Mouse (Mus musculus): ENCODE measurements around the gene Plgrkt.
"Not testable (repeated sequence)": the region's sequence is repeated elsewhere in the genome, so short reads cannot be mapped to it uniquely, and the experiment has no call there.

Gene Plgrkt

DNA sequence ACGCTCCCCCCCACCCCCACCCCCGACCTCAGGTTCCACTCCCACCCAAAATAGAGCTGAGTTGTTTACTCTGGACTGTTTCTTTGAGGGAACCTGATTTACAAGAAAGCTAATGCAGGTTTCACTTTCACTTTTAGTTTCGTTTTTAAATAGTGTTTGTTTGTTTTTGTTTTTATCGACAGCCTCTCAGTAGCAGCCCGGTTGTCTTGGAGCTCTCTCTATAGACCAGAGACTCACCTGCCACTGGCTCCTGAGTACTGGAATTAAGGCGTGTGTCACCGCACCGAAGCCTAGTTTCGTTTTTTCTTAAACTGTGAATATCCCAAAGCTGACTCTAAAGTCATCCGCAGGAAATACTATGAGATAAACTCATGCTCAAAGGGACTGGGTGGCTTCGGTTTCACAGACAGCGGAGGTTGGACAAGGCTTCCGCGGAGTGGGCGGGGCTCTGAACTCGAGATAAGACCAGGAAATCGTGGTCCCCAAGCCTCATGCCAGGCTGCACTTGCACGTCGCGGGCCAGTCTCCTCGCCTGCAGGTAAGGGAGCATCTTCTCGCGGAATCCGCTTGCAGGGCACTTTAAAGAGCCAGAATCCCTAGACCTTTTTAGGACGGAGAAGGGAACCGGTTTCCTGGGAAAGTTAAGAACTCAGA, at the start of gene Plgrkt, which contains the start of gene Cd274:
Plgrkt (minus strand) TSS at position 422 of the 654 bp plus-strand sequence.
Cd274 (plus strand) TSS at position 487 of the 654 bp plus-strand sequence.
- DNase-seq (ENCODE audit: low spot score), result peak; percentile 90

DNA sequence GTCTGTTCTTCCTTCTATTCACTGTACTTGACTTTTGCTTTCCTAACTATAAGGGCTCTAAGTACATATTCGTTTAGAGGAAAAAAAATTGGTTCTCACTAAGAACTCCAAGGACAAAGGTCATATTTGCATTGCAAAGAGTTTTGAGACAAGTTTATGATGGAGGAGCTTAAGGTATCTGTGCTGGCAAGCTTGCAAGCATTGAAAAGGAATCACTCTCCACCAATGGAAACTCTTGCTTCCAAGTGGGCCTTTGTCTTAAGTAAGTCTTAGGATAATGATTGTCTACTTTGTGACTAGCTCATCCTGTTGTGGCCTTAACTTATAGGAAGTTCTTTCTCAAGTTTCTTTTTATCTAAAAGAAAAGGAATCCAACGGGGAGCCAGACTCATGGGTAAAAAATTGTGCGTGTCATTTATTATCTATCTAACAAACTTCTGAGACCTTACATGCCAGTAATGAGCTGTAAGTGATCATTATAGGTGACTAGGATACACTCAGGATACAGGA, 49.3 kb upstream of the Plgrkt start:
- DNase-seq (ENCODE audit: low spot score), result no peak

DNA sequence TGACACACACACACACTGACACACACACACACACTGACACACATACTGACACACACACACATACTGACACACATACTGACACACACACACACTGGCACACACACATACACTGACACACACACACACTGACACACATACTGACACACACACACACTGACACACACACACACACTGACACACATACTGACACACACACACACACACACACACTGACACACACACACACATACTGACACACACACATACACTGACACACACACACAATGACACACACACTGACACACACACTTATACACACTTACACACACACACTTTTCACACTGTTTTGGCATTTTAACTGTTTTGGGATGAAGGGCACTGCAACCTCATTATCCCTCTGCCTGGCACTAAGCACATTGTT, 47.7 kb upstream of the Plgrkt start:
- not testable (repeated sequence) for DNase-seq (ENCODE audit: low spot score)

DNA sequence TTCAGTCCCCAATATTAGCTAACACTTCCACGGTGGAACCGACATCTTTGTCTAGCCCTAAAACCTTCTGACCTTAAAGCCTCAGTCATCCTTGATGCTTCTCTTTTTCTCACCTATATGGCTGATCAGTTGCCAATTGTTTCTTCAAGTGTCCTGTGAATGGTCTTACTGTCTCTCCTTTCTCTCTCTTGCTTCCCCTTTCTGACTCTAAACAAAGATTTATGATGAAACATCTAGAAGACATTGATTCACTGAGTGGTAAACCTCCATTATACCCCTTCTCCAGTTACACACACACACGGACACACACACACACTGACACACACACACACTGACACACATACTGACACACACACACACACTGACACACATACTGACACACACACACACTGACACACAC, 47.3 kb upstream of the Plgrkt start:
- no peak for DNase-seq (ENCODE audit: low spot score)

DNA sequence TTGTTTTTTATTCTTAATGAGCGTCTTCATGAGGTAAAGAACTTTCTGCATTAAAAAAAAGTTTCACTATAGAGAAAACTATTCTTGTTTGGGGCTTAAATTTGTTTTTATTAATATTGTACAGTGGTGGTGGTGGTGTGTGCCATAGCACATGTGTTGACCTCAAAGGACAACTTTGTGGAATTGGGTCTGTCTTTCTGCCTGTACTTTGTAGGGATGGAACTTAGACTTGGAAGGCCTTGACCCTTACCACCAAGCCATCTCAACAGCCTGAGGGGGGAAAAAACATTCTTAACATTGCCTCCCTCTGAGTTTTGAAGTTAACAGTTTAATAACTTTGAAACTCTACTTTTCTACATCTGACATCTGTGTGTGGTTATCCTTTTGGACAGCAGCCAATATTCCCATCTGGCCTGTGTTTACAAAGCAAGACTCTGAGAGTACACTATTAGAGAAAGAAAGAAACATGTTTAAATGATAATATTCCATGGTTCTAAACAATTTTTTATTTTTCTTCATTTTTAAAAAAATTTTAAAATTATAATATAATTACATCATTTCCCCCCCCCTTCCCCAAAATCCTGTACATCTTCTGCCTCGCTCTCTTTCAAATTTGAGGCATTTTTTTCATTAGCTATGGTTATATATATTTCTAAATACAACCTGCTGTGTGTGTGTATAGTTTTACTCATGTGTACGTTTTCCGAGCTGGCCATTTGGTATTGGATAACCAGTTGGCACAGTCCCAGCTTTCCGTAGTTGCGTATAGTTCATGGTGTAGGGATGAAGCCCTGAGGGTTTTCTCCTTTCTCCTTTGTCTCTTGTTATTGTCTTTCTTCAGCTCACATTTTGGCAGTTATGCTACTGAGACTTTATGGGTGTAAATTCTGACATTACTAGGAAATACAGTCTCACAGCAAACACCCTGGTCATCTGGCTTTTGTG, 45.6 kb upstream of the Plgrkt start:
- DNase-seq (ENCODE audit: low spot score), result peak; percentile 35

DNA sequence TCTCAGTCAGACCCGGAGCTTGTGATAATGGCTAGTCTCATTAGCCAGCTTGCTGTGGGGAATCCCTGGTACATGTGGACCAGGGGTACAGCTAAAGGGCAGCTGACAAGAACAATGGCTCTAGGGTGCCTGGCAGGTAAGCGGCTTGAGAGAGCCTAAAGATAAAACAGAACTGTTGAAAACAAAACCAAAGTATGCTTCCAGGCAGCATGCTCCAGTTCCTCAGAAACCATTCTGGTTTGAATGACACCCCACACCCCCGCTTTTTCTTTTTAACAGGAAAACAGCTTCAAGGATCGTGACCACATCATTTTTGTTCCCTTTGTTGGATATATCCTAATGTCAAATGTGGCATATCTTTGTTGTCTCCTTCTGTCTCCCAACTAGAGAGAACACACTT, 43.4 kb upstream of the Plgrkt start, which contains the start of gene Pdcd1lg2:
Pdcd1lg2 (plus strand) TSS at position 301 of the 400 bp plus-strand sequence.
- no peak for DNase-seq (ENCODE audit: low spot score)

DNA sequence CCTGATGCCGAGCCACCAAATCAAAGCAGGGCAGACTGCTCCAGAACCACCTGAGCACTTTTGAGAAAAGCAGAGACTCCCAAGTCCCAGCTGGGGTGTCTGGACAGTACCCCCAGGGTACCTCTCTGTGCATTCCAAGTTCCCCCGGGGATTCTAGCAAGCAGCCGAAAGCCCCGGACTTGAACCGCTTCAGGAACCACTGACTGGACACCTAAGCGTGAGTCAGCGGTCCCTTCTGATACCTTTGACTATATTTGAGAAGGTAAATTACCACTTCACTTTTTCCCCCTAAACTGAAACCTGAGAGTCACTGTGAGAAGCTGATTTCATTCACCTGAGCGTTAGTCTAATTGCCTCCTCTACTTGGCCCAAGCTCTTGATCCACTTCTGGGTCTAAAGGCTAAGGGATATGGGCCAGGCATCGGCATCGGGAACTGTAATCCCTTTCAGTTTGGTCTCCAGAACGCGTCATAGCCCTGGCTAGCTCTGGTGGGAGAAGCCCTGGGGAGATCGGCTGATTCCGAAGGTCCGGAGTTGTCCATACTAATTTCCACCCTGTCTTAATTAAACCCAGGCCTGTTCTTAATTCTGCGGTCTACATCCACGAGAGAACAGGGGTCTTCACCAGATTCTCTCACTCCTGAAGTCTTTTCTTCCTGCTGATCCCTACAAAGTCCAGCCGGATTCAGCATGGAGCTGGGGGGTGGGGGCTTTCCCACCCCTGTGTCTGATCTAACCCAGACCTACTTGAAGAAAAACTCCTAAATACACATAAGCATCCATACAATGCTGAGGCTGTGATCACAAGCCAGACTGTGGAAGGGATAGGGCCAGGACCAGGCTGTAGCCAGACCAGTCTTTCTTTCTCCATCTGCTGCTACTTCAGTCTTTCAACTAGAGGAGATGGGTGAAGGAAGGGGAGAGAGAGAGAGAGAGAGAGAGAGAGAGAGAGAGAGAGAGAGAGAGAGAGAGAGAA, 39.1 kb upstream of the Plgrkt start:
- no peak for DNase-seq (ENCODE audit: low spot score)

DNA sequence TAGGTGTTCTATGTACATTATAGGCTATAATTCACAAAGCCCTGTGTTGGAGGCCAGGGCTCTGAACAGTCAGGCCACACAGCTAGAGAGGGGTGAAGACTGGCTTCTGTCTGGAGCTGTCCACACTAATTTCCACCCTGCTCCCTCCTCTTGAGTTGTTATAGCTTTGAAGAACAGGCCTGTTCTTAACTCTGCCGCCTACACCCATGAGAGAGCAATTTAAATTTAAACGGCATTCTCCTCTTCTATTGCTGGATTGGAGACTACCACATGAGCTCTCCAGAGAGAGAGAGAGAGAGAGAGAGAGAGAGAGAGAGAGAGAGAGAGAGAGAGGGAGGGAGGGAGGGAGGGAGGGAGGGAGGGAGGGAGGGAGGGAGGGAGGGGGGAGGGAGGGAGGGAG, 38.2 kb upstream of the Plgrkt start:
- no peak for DNase-seq (ENCODE audit: low spot score)

DNA sequence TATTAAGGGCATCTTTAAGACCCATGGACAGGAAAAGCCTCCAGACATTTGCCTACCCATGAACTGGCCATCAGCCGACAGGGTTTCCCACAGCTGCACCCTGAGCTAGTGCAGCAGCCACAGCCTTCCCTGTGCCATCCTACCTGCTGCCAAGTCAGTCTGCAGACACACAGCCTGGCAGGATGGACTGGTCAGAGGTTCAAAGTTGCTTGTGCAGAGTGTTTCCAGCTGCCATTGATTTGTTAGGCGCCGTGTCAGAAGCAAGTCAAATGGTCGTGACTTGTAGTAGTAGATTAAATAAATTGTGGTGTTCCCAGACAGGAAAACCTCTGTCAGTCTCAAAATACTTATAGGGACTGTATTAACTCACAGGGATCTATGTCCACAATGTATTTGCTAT, 36.1 kb upstream of the Plgrkt start:
- DNase-seq (ENCODE audit: low spot score), result no peak

DNA sequence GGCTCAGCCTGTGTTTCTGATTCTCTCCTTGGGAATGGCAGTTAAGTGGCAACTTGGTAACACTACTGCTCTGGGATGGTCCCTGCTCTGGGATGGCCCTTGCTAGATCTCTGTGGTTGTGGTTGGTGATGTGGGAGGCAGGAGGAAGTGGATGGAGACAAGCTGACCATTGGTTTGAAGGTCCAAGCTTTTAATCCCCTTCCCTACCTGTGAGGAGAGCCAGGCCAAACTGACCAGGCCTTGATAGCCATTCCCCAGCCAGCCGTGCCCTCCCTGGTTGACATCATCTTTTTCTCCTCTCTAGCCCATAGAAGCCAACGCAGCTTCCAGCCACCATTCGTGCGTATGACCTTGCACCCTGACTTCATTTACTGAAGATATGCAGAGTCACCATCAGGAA, 35.4 kb upstream of the Plgrkt start:
- no peak for DNase-seq (ENCODE audit: low spot score)

DNA sequence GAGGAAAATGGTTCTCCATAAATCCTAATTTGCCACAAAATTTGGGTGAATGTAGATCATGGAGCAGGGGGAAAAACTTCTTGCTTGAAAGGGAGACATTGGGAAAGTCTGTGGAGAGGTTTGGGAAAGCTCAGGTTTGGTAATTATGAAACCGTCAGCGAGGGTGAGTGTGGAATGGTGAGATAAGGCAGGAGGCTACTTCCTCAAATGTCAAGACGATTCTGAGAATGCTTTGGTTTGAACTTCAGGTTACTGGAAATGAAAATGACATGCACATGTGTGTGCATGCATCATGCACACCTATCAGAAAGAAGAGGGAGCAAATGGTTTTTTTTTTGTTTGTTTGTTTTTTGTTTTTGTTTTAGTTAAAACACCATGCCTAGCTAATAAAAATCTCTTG, 33.3 kb upstream of the Plgrkt start:
- DNase-seq (ENCODE audit: low spot score), result no peak

DNA sequence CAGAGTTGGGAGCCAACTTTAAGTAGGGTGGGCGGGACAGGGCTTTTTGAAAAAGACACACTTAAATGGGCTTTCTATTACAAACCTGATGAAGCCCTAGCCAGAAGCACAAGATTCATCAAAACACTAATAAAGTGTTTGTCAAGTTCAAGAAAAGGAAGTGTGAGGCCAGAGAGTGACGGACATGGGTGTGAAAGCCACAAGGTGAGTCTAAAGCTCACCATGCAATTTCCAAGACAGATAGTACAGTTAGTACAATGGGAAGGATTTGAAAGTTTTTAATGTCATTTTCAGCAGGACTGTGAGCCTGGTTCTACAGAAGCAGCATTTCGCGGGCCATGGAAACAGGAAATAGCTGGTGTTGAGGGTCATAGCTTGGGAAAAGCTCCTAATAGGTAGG, 32.6 kb upstream of the Plgrkt start:
- no peak for DNase-seq (ENCODE audit: low spot score)

DNA sequence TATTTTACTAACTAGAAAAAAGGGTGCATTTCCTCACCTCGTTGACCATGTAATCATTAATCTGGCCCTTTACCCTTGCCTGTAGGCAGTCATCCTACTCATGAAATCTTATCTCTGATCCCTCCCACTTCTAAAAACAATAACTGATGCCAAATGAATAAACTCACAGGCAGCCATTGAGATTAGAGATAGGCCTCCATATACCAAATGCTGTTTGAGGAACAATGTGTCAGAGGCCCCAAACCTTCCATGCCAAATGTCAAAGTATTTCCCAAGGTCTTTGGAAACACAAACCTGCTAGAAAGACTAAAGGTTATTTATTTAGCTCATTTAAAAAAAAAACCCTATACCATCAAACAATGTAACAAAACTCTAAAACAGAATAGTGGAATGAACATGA, 29.2 kb upstream of the Plgrkt start:
- no peak for DNase-seq (ENCODE audit: low spot score)

DNA sequence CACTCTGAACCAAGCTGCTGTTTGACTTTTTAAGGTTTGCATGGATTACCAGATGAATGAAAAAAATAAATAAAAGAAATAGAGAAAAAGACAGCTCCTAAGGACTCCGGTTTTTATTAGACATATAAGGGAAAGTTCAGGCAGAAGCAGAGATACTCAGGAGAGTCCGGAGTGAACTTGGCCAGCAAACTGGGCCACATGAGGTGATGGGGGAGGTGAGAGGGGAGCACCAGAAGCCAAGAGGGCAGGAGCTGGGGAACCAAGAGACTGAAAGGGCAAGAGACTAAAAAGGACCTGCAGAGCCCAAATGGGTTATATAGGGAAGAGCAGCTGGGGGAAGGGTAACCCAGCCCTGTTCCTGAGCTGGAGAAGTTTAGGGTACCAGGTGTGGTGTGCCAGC, 27.5 kb upstream of the Plgrkt start:
- DNase-seq (ENCODE audit: low spot score), result no peak

DNA sequence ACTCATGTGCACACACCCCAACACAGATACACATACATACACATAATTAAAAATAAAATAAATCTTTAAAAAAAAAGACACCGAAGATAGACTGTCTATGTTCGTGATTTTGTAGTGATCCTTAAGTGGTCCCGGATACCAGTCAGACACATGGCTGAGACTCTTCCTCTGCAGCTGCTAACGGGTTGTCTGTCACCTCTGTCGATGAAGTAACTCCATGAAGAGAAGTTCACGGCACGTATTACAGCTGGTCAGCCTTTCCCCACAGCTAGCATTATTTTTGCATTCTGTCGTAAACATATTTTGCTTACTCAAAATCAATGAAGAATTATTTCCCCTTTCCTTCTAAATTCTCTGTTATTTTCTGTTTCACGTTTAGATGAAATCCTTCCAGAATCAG, 26.1 kb upstream of the Plgrkt start:
- DNase-seq (ENCODE audit: low spot score), result no peak

DNA sequence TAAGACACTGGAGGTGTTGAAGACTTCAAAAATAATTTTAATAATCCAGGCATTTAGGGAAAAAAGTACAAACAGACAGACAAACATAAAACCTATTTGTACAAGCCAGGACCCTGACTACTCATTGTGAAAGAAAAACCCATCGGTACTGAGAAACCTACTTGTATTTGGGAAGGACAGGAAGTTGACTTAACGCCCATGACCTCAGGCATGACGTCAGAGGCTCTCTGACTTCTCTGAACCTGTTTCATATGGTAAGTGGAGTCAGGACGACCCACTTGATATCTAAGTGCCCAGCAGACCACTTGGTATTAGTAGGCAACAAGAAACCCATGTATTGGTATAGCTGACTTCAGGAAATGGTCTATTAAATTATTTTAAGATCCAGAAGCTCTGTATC, 24.1 kb upstream of the Plgrkt start:
- DNase-seq (ENCODE audit: low spot score), result no peak

DNA sequence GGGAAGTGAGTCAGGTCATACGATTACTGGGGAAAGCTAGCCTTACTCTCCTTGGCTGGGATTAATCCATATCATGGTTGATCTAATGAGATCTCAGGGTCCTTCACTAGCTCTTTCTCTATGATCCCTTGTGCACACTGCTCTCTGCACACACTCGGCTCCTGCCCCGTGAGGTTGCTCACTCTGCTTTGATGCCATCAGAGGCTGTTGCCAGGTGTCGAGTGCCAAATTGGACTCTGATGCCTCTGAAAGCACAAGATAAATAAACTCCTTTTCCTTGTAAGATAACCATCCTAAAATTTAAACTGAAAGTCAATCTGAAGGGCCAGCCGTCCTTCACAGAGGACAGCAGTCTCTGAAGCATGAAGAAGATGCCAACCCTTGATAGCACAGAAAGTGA, 23.3 kb upstream of the Plgrkt start:
- DNase-seq (ENCODE audit: low spot score), result no peak

DNA sequence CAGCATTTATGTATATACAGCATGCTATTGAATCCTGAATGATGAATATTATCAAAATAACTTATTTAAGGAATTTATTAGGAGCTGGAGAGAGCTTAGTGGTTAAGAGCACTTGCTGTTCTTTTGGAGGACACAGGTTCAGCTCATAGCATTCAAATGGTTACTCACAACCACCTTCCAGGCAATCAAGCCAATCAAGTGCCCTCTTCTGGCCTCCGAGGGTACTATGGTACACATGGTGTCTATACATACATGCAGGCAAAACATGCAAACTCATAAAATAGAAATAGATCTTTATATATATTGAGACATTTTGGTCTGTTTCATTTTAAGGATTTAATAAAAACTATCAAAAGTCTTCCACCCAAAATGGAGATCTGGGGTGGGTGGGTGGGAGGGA, 21.6 kb upstream of the Plgrkt start:
- no peak for DNase-seq (ENCODE audit: low spot score)

DNA sequence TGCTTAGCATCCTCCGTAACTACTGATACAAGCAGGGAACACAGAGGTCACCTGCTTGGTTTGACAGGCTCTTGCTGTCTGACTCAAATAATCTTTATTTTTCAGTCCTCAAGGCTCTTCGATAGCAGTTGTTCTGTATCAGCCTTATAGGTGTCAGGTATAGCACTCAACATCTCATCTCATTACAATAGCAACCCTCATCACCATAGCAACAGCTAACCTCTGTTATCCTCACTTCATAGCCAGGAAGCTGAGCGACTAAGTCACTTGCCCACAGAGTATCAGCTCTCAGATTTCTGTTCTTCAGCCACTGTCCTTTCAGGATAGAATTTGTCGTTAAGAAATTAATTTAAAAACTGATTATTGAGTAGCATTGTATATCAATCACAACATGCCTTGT, 18.6 kb upstream of the Plgrkt start:
- no peak for DNase-seq (ENCODE audit: low spot score)

DNA sequence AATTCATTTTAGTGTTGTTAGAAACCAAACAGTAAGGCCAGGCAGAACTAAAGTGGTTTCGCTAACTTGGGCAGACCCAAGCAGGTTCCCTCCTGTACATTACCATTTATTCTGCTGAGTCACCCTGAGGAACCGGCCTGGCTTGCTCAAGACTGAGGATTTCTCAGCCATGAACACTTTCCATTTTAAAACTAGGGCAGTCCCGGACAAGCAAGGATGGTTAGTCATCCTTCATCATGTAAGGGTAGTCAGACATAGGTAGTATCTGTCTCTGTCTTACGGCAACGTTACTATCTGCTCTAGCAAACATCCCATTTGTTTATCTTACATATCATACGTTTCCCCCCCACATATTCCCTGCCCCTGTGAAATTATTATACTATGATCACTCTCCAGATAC, 17.8 kb upstream of the Plgrkt start:
- DNase-seq (ENCODE audit: low spot score), result no peak

DNA sequence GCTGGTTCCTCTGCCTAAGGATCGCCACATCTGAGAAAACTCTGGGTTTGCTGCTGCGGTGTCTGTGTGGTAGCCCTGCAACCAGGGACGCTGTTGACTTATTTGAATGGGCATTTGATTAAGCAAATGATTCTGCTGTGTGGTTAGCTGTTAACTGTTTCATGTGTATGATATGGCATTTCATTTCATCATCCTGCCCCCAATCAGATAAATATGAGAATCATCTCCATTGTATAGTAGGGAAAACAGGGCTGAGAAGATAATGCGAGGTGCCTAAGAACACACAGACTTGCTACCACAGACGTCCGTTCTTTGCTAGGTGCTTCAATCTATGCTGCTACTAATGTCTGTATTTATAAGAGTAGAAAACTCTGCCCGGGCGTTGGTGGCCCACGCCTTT, 17.2 kb upstream of the Plgrkt start:
- DNase-seq (ENCODE audit: low spot score), result no peak

DNA sequence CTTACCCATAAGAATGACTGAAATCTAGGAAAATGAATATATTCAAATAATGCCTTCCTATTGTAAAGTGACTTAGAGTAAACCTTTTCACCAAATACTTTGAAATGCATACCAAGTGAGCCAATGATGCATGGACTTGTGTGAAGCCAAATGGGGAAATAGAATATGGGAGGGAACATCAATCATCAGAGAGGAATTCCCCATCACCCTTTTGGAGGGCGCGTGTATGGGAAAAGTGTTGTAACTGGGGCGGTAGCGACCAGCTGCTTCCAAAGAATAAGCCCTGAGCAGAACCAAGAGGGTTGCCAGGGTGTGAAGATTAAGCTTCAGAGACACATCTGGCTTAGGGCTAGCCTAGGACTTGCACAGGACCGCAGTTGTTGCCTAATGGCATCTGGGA, 16.2 kb upstream of the Plgrkt start:
- DNase-seq (ENCODE audit: low spot score), result no peak

Data from lung, postnatal 25 days (tissue).